Mouse (Mus musculus): ENCODE measurements around the gene Ccdc177. TPM values are rescaled to one million over a fixed set of nuclear protein-coding genes. Genes with fewer than 3 reads are reported as not detected.

Gene Ccdc177
- polyA plus RNA-seq, 1 experiment from 2014 or later = 0.42 TPM

Other genes with a start within 250 kb of the Ccdc177 start
- gene Galnt16, start 242.4 kb downstream of the Ccdc177 start, polyA plus RNA-seq (2015; fragmentation: Nextera tagmentation; extraction: Ambion mirVana) = 12.2 and 13.4 TPM in 2 replicates
- gene Slc39a9, start 116.8 kb downstream of the Ccdc177 start, polyA plus RNA-seq (2015; fragmentation: Nextera tagmentation; extraction: Ambion mirVana) = 23.4 and 24.2 TPM in 2 replicates
- gene Erh, start 116.3 kb downstream of the Ccdc177 start, polyA plus RNA-seq (2015; fragmentation: Nextera tagmentation; extraction: Ambion mirVana) = 316 and 333 TPM in 2 replicates
- 0.07 and 0.21 TPM in 2 replicates for gene Plekhd1, start 68.1 kb downstream of the Ccdc177 start, polyA plus RNA-seq (2015; fragmentation: Nextera tagmentation; extraction: Ambion mirVana)
- 16.0 and 16.1 TPM in 2 replicates for gene Susd6, start 29.8 kb upstream of the Ccdc177 start, polyA plus RNA-seq (2015; fragmentation: Nextera tagmentation; extraction: Ambion mirVana)
- gene Srsf5, start 184.8 kb upstream of the Ccdc177 start, polyA plus RNA-seq (2015; fragmentation: Nextera tagmentation; extraction: Ambion mirVana) = 681 and 707 TPM in 2 replicates
- 0.94 and 1.7 TPM in 2 replicates for gene Slc10a1, start 208.0 kb upstream of the Ccdc177 start, polyA plus RNA-seq (2015; fragmentation: Nextera tagmentation; extraction: Ambion mirVana)

Measured in embryonic facial prominence, embryonic 13.5 days (tissue).